Mouse (Mus musculus): ENCODE data around the gene Olfr846.

The Olfr846 gene

DNA sequence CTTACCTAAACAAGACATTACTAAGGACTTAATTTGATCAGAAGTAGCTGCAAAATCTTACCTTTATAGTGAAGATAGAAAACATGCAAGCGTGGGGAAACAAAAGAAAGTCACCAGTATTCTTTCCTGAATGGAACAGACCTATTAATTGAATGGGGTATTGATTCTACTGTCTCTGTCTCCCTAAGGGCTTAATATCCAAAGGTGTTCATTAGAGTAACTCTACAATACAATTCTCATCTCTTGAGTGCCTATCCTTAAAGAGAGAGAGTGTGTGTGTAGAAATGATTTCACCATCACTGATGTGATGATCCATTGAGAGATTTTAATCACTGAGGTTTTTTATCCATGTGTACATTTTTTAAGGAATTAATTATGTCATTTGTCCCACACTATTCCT lies at the start of gene Olfr846:
TSS of gene Olfr846 (minus strand) at position 101 of the 400 bp plus-strand sequence.
- no peak for DNase-seq (ENCODE audit: inconsistent age in 2 of 2, low spot score in 1 of 2)

- DNase-seq (ENCODE audit: inconsistent age in 2 of 2, low spot score in 1 of 2) = no peak
Measured at GRCm38 (mm10) chr9:19378569-19378968, 14.8 kb upstream of the Olfr846 start, which contains the start of gene Olfr847. TSS of gene Olfr847 (minus strand) at chr9:19378669.

- no peak for DNase-seq (ENCODE audit: inconsistent age in 2 of 2, low spot score in 1 of 2)
Measured at GRCm38 (mm10) chr9:19336157-19336556, 27.6 kb downstream of the Olfr846 start, which contains the start of gene Olfr845. TSS of gene Olfr845 (plus strand) at chr9:19336457.

- no peak for DNase-seq (ENCODE audit: inconsistent age in 2 of 2, low spot score in 1 of 2)
Measured at GRCm38 (mm10) chr9:19316047-19316446, 47.8 kb downstream of the Olfr846 start, which contains the start of gene Olfr844. TSS of gene Olfr844 (plus strand) at chr9:19316347.
